Mouse (Mus musculus) heart, postnatal 25 days (tissue): ENCODE measurements around the gene Brsk1. TPM values are rescaled to one million over a fixed set of nuclear protein-coding genes. Genes with fewer than 3 reads are reported as not detected.
A peak's percentile ranks its signal among the peaks of the same experiment; 100 is the strongest.

Experiments
- DNase-seq: peaks from one replicate; pipeline ENCODE4 v3.0.0; 2022; ENCODE audit warnings: low spot score
- intact Hi-C: fragments of 180-260 bp; cut with DNase I; formaldehyde crosslinking; loops from one replicate; pipeline ENCODE4 v1.15.1; 2025
- total RNA-seq, 2 experiments: library from RNA; stranded (reverse); gene quantifications; 2 replicates each; pipeline ENCODE4 v1.2.3; 2021

Brsk1 gene
- total RNA-seq, 2 experiments from 2014 or later: 1.1 to 1.3 TPM

GRCm38 (mm10) chr7:4663179-4663578, 27.2 kb upstream of the Brsk1 start:
- intact Hi-C loops: no loop called here
- no peak for DNase-seq

DNA sequence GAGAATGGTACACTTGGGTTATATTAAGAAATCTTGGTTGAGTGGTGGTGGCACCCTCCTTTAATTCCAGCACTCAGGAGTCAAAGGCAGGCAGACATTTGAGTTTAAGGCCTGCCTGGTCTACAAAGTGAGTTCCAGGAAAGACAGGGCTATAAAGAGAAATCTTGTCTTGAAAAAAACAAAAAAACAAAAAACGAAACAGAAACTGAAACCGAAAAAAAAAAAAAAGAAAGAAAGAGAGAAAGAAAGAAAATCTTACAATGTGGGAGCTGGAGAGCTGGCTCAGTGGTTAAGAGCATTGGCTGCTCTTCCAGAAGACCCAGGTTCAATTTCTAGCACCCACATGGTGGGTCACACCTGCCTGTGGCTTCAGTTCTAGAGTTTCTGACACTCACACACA, 26.7 kb upstream of the Brsk1 start:
- DNase-seq: no peak
- intact Hi-C loops: loop anchor here (2.0 kb wide), 1 partner anchor 19 kb away; no protein-coding TSS in a partner anchor

DNA sequence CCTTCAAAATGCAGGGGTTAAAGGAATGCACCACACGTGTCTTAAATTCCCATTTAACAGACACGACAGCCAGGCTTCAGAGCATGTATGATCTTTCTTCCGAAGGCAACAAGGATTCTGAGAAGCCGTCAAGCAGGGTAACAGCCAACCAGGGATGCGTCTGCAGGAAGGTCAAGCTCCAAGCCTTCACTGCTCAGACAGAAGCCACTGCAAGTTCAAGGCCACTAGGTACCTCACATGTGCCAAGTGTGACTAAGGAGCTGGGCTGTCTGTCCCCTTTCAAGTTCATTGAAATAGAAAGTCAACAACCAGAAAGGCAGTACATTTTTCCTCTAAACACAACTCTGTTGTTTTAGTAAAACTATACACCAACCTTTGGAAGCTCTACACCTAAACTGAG, 23.5 kb upstream of the Brsk1 start:
- no peak for DNase-seq
- intact Hi-C loops: no loop called here

DNA sequence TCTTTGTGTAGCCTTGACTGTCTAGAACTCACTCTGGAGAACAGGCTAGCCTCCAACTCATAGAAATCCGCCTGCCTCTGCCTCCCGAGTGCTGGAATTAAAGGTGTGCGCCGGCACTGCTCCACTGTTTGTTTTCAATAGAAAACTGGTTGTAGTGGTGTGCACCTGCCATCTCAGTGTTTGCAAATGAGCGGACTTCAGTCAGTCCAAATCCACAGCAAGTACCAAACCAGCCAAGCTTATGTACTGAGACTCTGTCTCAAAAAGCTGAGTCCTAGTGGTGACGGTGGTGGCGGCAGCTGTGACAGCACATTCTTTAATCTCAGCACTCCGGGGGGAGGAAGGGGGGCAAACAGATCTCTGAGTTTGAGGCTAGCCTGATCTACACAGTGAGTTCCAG, 21.9 kb upstream of the Brsk1 start:
- DNase-seq: no peak
- intact Hi-C loops: no loop called here

GRCm38 (mm10) chr7:4669156-4669555, 21.2 kb upstream of the Brsk1 start:
- intact Hi-C loops: no loop called here
- no peak for DNase-seq

DNA sequence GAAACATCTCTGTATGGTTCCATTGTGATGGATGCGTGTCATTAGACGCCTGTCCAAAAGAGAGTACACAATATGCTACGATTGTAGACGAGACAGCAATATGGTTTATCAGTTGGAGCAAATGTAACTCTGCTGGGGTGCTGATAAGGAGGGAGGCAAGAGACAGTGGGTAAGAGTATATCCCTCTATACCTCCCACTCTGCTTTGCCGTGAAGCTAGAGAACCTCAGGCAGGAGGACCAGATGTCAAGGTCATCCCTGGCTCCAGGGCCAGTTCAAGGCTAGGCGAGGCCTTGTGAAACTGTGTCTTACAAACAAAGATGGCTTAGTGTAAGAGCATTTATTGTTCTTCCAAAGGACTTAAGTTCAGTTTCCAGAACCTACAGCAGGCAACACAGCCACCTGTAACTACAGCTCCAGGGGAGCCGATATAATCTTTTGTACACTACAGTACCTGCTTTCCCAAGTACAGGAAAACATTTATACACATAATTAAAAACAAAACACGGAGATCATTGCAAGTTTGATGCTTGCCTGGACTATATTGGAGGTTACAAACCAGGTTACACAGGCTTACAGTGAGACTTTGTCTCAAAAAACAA, 19.6 kb upstream of the Brsk1 start:
- intact Hi-C loops: no loop called here
- no peak for DNase-seq

- DNase-seq: no peak
- intact Hi-C loops: no loop called here
Measured at GRCm38 (mm10) chr7:4671956-4672355, 18.4 kb upstream of the Brsk1 start.

DNA sequence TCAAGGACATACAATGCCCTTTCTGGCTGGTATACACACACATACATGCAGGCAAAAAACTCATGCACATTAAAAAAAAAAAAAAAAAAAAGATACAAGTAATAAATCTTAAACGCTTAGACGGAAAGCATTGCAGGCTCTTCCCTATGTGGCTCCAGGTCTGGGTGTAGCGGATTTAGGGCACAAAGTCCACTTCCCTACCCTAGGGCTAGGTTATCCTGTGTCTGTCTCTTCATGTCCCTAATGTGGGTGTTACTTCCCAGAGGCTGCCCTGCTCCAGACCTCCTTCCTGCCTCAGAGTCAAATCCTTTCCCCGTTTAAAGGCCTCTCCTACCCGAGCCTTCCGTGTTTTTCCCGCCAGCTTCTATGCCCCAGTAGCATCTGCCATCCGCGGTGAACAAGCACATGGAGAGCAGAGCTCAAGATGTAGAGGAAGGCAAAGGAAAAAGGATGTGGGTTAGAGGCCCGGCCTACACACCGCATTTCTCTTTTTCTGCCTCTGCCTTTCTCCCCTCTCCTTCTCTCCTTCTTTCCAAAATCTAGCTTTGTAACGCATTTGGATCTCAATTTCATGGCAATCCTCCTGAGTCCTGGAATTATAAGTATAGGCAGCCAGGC, 16.2 kb upstream of the Brsk1 start:
- intact Hi-C loops: no loop called here
- DNase-seq: no peak

- intact Hi-C loops: no loop called here
- no peak for DNase-seq
Measured at GRCm38 (mm10) chr7:4675200-4675599, 15.2 kb upstream of the Brsk1 start.

- intact Hi-C loops: loop anchor here (2.0 kb wide), 1 partner anchor 19 kb away; no protein-coding TSS in a partner anchor
- no peak for DNase-seq
Measured at GRCm38 (mm10) chr7:4683307-4683706, 7.1 kb upstream of the Brsk1 start.

DNA sequence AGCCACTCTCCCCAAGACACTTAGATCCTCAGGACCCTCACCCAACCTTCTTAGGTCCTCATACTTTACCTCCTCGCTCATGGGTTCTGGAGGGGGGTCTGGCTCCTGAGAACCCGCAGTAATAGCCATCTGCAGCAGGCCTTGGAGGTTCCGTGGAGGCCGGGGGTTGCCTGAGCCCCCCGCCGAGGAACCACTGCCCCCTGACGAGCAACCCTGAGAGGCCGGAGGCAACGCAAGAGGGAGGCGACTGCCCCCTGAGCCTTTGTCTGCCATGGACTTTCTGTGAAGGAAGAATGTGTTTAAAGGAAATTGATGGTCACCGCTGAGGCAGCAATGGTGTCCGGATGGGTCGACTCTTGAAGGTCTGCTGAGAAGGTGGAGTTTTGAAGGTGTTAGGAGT, 6.2 kb upstream of the Brsk1 start:
- intact Hi-C loops: loop anchor here (2.0 kb wide), 2 partner anchors 25 to 109 kb away; partner anchors contain the start of genes Ppp6r1 and Rpl28
- no peak for DNase-seq

- DNase-seq: peak; percentile 95
- intact Hi-C loops: loop anchor here (2.0 to 5.0 kb wide), 3 partner anchors 26 to 108 kb away; partner anchors contain the start of genes Kmt5c, Ppp6r1 and Rpl28
Measured at GRCm38 (mm10) chr7:4684632-4685417, 5.6 kb upstream of the Brsk1 start, which contains the start of gene Hspbp1. Gene Hspbp1 (minus strand): TSS chr7:4685068.

- no peak for DNase-seq
- intact Hi-C loops: no loop called here
Measured at GRCm38 (mm10) chr7:4690951-4691653, 698 bp downstream of the Brsk1 start.

GRCm38 (mm10) chr7:4693004-4693403, 2.6 kb downstream of the Brsk1 start:
- intact Hi-C loops: no loop called here
- no peak for DNase-seq

DNA sequence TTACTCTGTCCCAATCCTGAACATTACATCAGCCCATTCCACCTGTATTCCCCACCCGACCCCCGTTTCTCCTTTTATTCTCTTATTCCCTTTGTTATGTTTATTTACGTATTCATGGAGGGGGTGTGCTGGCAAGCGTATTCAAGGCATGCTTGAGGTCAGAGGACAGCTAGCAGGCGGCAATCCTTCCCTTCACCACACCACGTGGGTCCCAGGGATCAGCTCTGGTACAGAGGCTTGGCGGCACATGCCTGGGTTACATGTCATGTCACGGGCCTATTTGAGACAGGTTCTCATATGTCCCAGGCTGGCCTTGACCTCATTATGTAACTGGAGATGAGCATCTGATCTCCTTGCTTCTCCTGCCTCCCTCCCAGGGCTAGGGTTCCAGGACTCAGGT, 11.9 kb downstream of the Brsk1 start:
- DNase-seq: no peak
- intact Hi-C loops: no loop called here

DNA sequence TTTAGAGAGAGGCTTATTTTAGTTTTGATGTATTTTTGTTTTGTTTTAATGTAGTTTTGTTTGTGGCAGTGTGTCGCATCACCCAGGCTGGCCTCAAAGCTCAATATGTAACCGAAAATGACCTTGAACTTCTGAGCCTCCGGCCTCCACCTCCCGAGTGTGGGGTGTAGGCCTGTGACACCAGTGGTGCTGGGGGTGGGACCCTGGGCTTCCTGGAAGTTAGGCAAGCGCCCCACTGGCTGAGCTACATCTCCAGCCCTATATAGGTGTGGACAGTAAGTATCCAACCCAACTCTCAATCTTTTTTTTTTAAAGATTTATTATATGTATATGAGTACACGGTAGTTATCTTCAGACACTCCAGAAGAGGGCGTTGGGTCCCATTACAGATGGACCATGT, 12.8 kb downstream of the Brsk1 start:
- intact Hi-C loops: no loop called here

GRCm38 (mm10) chr7:4705098-4705497, 14.7 kb downstream of the Brsk1 start:
- DNase-seq: no peak
- intact Hi-C loops: loop anchor here (5.0 kb wide), 1 partner anchor 87 kb away; the partner anchor contains the start of gene Rpl28

More for the DNA sequence above, 12.8 kb downstream of the Brsk1 start:
- DNase-seq: no peak

DNA sequence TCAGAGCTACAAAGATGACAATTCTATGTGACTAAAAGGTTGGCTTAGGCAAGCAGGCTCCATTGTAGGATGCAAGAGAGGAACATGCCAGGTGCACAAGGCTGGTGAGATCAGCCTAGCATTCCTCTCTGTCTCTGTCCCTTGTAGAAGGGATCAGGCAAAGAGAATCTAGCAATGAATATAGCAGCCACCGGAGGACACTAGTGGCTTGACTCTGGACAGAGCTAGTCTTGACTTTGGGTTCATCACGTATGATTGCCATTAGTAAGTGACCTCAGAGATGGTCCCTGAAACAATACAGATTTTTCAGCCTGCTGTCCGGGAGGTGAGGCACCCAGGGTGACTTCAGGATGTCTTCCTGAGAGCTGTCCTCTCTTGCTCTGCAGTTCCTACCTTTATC, 22.2 kb downstream of the Brsk1 start:
- intact Hi-C loops: no loop called here
- DNase-seq: no peak

DNA sequence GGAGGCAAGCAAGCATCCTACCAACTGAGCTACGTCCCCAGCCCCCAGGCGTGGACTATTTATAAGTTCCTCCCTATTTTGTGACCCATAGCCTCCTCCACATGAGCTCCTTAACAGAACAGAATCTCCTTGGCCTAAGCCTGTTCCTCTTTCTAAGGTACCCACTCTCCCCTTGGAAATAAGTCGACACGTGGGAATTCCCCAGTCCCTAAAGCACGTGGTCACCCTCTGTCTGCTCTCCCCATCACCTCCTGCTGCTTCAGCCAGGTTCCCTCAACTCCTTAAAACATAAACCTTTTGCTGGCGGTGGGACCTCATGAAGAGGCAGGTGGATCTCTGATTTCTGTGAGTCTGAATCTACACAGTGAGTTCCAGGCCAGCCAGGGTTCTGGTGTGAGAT, 26.6 kb downstream of the Brsk1 start:
- intact Hi-C loops: no loop called here
- DNase-seq: no peak

- intact Hi-C loops: no loop called here
- DNase-seq: no peak
Measured at GRCm38 (mm10) chr7:4719276-4719675, 28.9 kb downstream of the Brsk1 start.
